Mouse (Mus musculus) midbrain, embryonic 11.5 days (tissue): ENCODE measurements at regions not wholly inside any gene's neighbourhood (a gene's known extent, or its start where the extent isn't known, plus 50 kb on each side); places are given as distances from the start of the nearest gene placed in this dataset.

Experiments used
- ATAC-seq: fragments of 200-750 bp; cut with Nextera tagmentation; 2 replicates; pipeline ENCODE4 v1.8.0; 2017; ENCODE audit warnings: moderate TSS enrichment, moderate library complexity; ENCODE audit not compliant: low FRiP score
- DNase-seq: peaks from one replicate; pipeline ENCODE4 v3.0.0; 2015; ENCODE audit warnings: low spot score; ENCODE audit errors: missing footprints
- H3K27ac ChIP-seq: fragments of 300-500 bp; sonication (generic); 2 replicates; pipeline ENCODE4 v1.5.1; 2014; ENCODE audit warnings: low read depth, low read length
- H3K27me3 ChIP-seq: fragments of 300-500 bp; sonication (generic); 2 replicates; pipeline ENCODE4 v1.6.1; 2014; ENCODE audit warnings: mild to moderate bottlenecking, low read length, moderate library complexity, mixed read lengths; ENCODE audit not compliant: control insufficient read depth, insufficient read depth
- H3K36me3 ChIP-seq: fragments of 300-500 bp; sonication (generic); 2 replicates; pipeline ENCODE4 v1.6.1; 2014; ENCODE audit warnings: mild to moderate bottlenecking, low read length, moderate library complexity, mixed read lengths; ENCODE audit not compliant: control insufficient read depth, insufficient read depth
- H3K4me1 ChIP-seq: fragments of 300-500 bp; sonication (generic); 2 replicates; pipeline ENCODE4 v1.6.1; 2014; ENCODE audit warnings: low read length; ENCODE audit not compliant: control insufficient read depth, insufficient read depth
- H3K4me2 ChIP-seq: fragments of 300-500 bp; sonication (generic); 2 replicates; pipeline ENCODE4 v1.6.1; 2014; ENCODE audit warnings: mild to moderate bottlenecking, moderate library complexity
- H3K4me3 ChIP-seq: fragments of 300-500 bp; sonication (generic); 2 replicates; pipeline ENCODE4 v1.5.1; 2014; ENCODE audit warnings: low read depth, low read length
- H3K9ac ChIP-seq: fragments of 300-500 bp; sonication (generic); 2 replicates; pipeline ENCODE4 v1.6.1; 2014; ENCODE audit warnings: low read length
- H3K9me3 ChIP-seq: fragments of 300-500 bp; sonication (generic); 2 replicates; pipeline ENCODE4 v1.6.1; 2016; ENCODE audit warnings: low read length; ENCODE audit not compliant: control insufficient read depth
- WGBS: fragments of 180-500 bp; shearing (Covaris S2); extraction: QIAGEN DNeasy Blood & Tissue Kit; methylation state at CpG from one replicate; pipeline ENCODE4 v1.1.7; 2014; 5-methylcytosine and 5-hydroxymethylcytosine counted together

DNA sequence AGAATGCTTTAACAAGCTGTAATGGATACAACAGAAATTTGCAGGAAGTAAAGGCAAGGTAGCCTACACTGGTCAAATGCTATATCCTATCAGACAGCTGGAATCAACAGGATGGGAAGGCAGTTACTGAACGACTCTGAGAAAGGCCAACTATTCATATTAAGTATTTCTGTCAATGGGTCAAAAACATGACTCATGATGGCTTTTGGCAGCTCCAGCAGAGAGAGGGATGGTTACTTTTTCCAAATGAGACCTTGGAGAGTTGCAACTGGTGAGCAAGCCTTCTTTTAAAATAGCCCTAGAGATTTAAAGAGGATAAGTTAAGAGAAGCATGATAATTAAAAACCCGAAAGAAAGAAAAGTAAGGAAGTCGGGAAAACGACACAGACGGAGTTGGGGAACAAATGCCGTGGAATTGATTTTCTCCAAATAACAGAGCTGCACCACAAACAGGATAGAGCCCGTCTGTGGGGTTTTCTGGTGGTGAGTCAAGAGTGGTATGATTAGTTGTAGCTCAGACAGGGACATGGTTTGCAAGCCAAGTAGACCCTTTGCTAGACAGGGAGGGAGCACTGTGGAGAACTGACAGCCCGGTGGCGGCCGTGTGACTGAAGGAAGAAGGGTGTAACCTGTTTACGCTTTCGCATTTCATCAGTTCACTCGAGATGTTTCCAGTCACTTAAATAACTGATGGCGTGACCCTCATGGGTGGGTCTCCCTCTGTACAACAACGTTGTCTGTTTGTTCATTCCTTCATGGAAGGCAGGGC lies 3638.1 kb upstream of the Gm7489 start:
- Histone ChIP-seq H3K27ac (no peak overlapping the region), H3K4me1 (no peaks in the 10 kb centered on the region), H3K36me3 (no peaks in the 10 kb centered on the region), H3K4me3 (no peak overlapping the region), H3K9ac (no peak overlapping the region), H3K27me3 (no peaks in the 10 kb centered on the region), H3K9me3 (no peaks in the 10 kb centered on the region), H3K4me2 (no peak overlapping the region)
- ATAC-seq (no peak), DNase-seq (no peak)
- WGBS, result 88% methylated on average over 15 of the region's 15 CpGs

DNA sequence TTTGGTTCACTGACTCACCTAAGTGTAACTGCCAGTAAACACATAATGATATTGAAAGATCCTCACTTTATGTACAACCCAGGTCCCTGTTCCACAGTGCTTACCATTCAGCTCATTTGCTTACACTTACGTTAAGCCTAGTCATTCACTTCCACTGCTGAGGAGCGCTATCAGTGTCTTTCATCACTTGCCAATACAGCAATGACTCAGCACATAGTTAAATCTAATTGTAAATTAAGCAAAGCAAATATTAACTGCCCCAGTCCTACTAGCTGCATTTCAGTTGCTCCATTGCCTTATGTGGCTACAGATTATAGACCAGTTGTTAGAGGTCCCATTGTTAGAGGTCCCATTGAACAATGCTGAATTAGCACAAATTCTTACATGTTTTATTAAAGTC lies 3624.6 kb upstream of the Gm7489 start:
- no peak overlapping the region for H3K9ac ChIP-seq
- 91% methylated on average over 2 of the region's 2 CpGs for WGBS
- ATAC-seq (no peak), DNase-seq (no peak)
- no peaks in the 10 kb centered on the region for H3K4me1 ChIP-seq
- H3K9me3 ChIP-seq, result no peaks in the 10 kb centered on the region
- no peak overlapping the region for H3K4me2 ChIP-seq
- no peak overlapping the region for H3K27ac ChIP-seq
- H3K36me3 ChIP-seq, result no peaks in the 10 kb centered on the region
- no peak overlapping the region for H3K4me3 ChIP-seq
- no peaks in the 10 kb centered on the region for H3K27me3 ChIP-seq

DNA sequence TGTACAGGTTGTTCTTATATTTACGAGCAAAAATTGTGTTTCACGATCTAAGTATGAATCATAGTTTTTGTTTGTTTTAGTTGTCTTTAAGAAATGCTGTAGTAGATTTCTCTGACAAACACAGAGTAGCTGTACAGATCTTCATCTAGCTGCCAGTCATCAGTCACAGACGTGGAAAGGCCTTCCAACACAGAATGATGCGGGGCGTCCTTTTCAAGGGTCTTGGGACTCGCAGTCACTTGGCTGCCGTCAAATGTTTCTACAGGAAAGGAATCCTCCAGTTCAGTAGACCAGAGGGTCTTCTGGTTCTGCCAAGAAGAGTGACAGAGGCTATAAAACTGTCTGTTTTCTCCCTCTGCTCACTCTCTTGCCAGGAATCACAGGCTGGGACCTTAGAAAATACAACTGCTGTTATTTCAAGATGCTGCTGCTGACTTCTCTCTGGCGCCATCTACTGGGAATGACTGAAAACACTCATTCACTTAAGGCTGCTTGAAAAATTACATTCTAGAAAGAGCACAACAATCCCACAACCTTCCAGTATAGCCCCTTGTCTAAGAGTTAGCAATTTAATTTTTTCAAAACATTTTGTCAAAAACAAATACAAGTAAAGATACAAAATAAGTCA lies 3623.3 kb upstream of the Gm7489 start:
- Histone ChIP-seq H3K9me3 (no peaks in the 10 kb centered on the region), H3K27me3 (no peaks in the 10 kb centered on the region), H3K4me1 (no peaks in the 10 kb centered on the region), H3K36me3 (no peaks in the 10 kb centered on the region), H3K9ac (no peak overlapping the region), H3K27ac (no peak overlapping the region), H3K4me2 (no peak overlapping the region), H3K4me3 (no peak overlapping the region)
- WGBS, result 75% methylated on average over 8 of the region's 8 CpGs
- ATAC-seq, result peak; percentile 59; the same call in 1 of the 2 replicates
- peak; percentile 91 for DNase-seq

DNA sequence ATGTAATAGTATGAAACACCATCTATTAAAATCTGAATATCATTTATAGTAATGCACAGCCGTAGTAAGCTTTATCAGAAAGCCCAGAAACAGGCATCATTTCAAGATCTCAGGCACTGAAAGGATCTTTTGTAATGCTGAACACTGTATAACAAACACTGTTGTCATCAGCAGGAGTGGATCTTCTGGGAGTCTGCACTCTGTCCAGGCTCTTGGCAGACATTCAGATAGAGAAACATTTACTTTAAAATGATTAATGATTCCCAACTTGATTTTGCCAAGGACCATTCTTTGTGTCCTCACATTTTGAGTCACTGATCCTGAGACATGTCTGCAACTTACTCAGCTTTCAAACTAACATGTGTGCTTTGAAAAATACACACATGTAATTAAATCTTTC lies 3617.2 kb upstream of the Gm7489 start:
- Histone ChIP-seq H3K27me3 (no peaks in the 10 kb centered on the region), H3K36me3 (no peaks in the 10 kb centered on the region), H3K4me2 (no peak overlapping the region), H3K9ac (no peak overlapping the region), H3K27ac (no peak overlapping the region), H3K9me3 (no peaks in the 10 kb centered on the region), H3K4me3 (no peak overlapping the region), H3K4me1 (no peaks in the 10 kb centered on the region)
- ATAC-seq (no peak), DNase-seq (no peak)
- WGBS, result 82% methylated on average over 1 of the region's 1 CpGs

DNA sequence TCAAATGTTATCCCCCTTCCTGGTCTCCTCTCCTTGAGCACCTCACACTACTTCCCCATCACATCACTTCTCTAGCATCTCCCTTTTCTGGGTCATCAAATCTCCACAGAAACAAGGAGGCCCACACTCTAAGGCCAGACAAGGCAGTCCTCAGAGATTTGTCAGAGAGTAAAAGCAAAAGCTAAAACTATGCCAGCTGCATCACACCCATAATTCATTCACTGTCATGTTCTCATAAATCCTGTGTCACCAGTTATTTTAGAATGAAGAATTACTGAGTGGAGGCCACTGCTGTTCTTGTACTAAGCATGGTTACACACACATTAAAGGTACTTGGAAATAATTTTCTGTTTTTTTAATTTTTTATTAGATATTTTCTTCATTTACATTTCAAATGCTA lies 3613.1 kb upstream of the Gm7489 start:
- Histone ChIP-seq H3K36me3 (no peaks in the 10 kb centered on the region), H3K27ac (no peak overlapping the region), H3K4me3 (no peak overlapping the region), H3K9ac (no peak overlapping the region), H3K4me1 (no peaks in the 10 kb centered on the region), H3K27me3 (no peaks in the 10 kb centered on the region), H3K9me3 (no peaks in the 10 kb centered on the region), H3K4me2 (no peak overlapping the region)
- ATAC-seq, result no peak
- no peak for DNase-seq

DNA sequence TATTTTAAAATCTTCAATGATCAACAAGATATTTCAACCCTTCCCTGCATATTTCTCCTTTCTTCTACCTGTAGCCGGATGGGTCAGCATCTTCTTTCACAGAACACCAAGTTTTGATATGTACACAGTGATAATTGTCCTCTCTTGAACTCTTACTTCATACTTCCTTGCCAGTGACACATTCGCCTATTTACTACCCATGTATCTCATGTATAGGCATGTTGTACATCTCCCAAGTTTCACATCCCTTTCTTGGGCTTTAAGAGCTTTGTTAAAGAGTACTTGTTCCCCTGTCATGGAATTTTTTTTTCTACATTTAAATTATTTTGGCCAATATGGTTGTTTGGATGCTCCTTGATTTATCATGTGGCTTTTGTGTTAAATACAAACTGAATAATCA lies 3602.1 kb upstream of the Gm7489 start:
- ATAC-seq (no peak), DNase-seq (no peak)
- WGBS, result 79% methylated on average over 2 of the region's 2 CpGs
- Histone ChIP-seq H3K9me3 (no peaks in the 10 kb centered on the region), H3K9ac (no peak overlapping the region), H3K27me3 (no peaks in the 10 kb centered on the region), H3K4me2 (no peak overlapping the region), H3K4me1 (no peaks in the 10 kb centered on the region), H3K4me3 (no peak overlapping the region), H3K27ac (no peak overlapping the region), H3K36me3 (no peaks in the 10 kb centered on the region)

DNA sequence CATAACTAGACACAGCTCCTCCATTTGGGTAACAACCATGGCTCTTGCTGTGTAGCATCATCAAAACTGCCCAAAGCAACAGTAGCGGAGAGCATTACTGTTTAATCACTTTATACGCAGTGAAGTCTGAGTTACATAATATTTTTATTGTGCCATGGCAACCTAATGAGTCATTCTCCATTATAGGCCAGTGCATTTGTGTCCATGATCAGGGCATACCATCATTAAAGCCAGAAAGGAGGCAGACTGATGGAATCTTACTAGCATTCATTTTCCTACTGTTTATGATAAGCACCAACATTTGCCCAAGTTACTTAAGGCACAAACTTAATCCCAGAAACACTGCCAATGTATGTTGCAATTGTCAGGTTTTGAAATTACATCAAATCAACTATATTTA lies 3601.2 kb upstream of the Gm7489 start:
- no peaks in the 10 kb centered on the region for H3K9me3 ChIP-seq
- ATAC-seq (no peak), DNase-seq (no peak)
- no peak overlapping the region for H3K4me2 ChIP-seq
- no peak overlapping the region for H3K27ac ChIP-seq
- H3K27me3 ChIP-seq, result no peaks in the 10 kb centered on the region
- H3K4me3 ChIP-seq, result no peak overlapping the region
- no peaks in the 10 kb centered on the region for H3K36me3 ChIP-seq
- no peaks in the 10 kb centered on the region for H3K4me1 ChIP-seq
- H3K9ac ChIP-seq, result no peak overlapping the region
- WGBS, result 94% methylated on average over 2 of the region's 2 CpGs

DNA sequence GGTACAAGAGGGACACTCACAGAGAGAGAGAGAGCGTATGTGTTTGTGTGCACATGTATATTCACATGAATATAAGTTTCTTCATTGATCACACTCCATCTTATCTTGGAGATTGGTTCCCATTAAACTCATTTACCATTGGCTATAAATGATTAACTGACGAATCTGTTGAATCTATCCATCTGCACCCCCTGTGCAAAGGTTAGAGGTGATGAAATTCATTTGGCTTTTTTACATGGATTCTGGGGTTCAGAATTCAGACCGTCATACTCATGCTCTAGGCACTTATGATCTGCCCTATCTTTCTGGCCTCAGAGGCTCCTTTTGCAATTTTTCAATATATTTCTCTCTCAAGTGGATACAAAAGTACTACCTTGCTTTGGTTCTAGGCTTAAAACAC lies 3582.9 kb upstream of the Gm7489 start:
- H3K4me1 ChIP-seq, result no peaks in the 10 kb centered on the region
- ATAC-seq, result no peak
- H3K9me3 ChIP-seq, result no peaks in the 10 kb centered on the region
- H3K9ac ChIP-seq, result no peak overlapping the region
- no peaks in the 10 kb centered on the region for H3K36me3 ChIP-seq
- no peaks in the 10 kb centered on the region for H3K27me3 ChIP-seq
- 82% methylated on average over 3 of the region's 3 CpGs for WGBS
- H3K4me2 ChIP-seq, result no peak overlapping the region
- H3K4me3 ChIP-seq, result no peak overlapping the region
- no peak overlapping the region for H3K27ac ChIP-seq
- DNase-seq, result no peak

DNA sequence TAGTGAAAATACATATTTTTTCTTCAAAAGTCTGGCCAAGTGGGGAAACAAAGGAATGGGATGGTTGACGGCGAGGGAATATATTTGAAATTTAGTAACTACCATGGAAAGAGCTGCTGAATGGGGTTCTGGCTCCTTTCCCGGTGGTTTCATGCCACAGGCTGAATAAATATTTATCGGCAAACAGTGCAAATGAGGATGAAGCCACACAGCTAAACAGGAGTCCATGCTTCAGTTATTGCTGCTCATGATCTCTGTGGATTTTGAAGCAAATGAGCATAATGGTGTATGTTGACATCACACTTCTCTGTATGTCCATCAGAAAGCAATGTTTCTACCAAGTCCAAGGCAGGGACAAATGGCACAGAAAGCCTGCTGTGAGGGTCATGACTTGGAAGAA lies 3580.6 kb upstream of the Gm7489 start:
- Histone ChIP-seq H3K4me2 (no peak overlapping the region), H3K4me1 (no peaks in the 10 kb centered on the region), H3K9me3 (no peaks in the 10 kb centered on the region), H3K27me3 (no peaks in the 10 kb centered on the region), H3K4me3 (no peak overlapping the region), H3K27ac (no peak overlapping the region), H3K9ac (no peak overlapping the region), H3K36me3 (no peaks in the 10 kb centered on the region)
- WGBS, result 86% methylated on average over 4 of the region's 4 CpGs
- ATAC-seq, result no peak
- no peak for DNase-seq
